Mouse (Mus musculus) megakaryocyte, adult 5-6 weeks (primary cell): ENCODE data around the gene Cdk18. TPM values are rescaled to one million over a fixed set of nuclear protein-coding genes. Genes with fewer than 3 reads are reported as not detected.

Experiments
- ATAC-seq: 2 replicates; pipeline ENCODE4 v1.8.0; 2016; ENCODE audit warnings: mild to moderate bottlenecking, inconsistent platforms; ENCODE audit not compliant: poor library complexity, severe bottlenecking
- total RNA-seq, 2 experiments: library from RNA; stranded (forward) in 1 of 2; stranded (reverse) in 1 of 2; fragments of 153-499, 151-499 nt in 1 of 2; fragments of 221-1000, 200-1000 nt in 1 of 2; gene quantifications; 2 replicates each; pipeline versions ENCODE4 v1.2.3 to v1.2.4; 2015 to 2017

Cdk18 gene
- total RNA-seq, 2 experiments from 2014 or later: not detected

DNA sequence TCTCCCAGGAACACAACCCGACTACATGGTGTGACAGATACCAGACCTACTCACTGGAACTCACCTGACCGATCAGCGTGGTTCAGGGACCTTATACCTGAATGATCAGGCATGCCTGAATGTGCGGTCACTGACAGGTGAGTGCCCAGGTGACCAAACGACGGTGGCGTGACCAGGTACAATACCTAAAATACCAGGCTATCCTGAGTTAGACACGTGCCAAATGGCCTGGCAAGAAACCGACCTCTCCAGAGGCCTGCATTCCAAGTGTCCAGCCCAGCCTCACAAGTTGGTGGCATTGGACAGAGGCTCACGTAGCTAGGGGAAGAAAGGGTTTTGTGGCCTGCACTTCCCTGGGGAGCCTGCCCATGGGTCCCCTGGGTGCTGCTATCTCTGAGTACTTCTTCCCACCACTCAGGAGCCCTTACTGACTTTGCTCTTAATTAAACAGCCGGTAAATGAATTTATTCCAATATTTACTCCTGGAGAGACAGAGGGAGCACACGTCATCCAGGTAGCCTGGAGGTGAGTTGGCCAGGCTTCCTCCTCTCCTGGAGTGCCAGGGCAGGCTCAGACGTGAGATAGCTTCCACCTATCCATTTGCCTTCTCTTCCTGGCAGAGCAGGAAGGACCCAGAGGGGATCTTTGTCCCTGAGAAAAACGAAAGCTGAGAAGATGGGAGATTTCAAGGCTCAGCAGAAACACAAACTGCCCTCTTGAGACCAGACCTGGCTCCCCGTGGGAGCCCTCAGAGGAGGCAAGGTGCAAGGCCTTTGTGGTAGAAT is 11.5 kb upstream of the Cdk18 start:
- no peak for ATAC-seq

- no peak for ATAC-seq
These were observed 10.7 kb upstream of the Cdk18 start for GRCm38 (mm10) chr1:132150171-132150570.

DNA sequence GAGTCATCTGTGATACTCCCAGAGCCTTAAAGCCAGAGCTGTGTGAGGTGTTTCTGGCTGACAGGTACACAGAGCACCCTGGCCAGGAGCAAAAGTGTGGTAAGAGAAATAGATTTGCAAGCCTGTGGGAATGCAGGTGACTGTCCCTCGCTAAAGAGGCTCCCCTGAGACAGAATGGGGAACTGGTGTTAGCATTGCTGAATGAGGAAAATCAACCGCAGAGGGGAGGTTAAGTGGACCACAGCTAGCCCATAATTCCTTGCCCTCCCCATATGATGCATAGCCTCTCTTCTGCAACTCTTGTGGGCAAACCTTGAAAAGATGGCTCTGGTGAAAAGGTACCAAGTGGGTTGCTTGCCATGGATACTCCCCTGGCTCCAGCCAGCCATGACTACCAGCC is 9.9 kb upstream of the Cdk18 start:
- peak; percentile 59 for ATAC-seq

DNA sequence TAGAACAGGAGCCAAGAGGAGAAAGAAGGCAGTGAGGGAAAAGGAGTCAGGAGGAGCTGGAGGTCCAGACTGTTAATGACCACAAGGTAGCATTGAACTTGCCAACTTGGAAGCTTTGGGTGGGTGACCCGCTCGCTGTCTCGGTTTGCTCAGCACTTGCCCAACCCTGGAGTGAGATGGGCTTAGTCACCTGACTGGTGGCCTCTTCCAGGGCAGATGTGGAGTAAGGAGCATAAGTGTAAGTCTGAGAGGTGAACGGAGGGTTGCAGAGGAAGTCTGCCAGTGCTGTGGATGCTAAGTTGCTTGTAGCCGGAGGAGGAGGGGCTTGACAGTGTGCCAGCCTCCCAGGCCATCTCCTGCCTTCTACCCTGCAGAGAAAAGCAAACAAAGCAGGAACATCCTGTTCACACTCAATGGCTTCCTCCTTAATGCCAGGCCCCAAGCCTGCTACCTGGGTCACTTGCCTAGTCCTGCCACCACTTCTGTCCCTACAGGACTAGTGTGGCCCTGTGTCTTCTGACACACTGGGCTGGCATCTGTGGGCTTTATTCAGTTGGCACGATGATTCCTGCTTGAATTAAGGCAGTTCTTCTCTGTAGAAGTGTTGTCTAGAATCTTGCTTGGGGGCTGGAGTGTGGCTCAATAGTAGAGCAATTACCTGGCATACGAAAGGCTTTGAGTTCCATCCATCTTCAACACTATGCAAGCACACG is 6.6 kb upstream of the Cdk18 start:
- ATAC-seq: no peak

DNA sequence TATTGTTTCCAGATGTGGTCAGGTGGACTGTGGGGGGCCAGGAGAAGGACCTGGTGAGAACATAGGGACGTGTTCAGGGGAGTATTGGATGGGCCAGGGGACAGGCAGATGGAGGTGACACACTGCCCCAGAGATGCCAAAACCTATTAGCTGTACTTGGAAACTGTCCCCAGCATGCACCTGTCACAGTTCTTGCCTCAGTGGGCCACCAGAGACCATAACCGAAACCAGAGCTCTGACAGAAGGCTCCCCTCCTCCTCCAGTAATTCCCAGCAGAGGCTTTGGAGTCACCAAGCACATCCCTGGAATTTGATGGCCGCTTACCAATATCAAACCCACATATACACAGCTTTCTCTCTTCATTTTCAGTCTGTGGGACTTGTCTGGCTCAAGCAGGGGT is 5.4 kb upstream of the Cdk18 start:
- no peak for ATAC-seq

- no peak for ATAC-seq
These were observed 4.7 kb upstream of the Cdk18 start for GRCm38 (mm10) chr1:132144223-132144622.

DNA sequence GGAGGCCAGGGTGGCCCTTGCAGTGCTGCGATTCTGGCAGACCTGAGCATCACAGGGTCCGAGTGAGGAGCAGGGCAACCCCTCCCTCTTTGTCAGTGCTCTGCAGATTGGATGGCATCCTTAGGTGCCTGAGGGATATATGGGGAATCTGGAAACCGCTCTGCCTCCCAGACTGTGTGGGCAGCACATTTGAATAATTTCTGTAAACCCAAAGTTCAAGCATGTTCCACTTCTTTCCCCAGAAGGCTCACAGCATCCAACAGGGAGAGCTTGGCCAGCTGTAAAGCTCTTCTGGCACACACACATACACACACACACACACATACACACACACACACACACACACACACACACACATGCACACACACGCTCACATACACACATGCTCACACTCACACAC is 4.2 kb upstream of the Cdk18 start:
- ATAC-seq: no peak

GRCm38 (mm10) chr1:132143079-132143478 is 3.6 kb upstream of the Cdk18 start:
- ATAC-seq: peak; percentile 41

GRCm38 (mm10) chr1:132141753-132142152 is 2.3 kb upstream of the Cdk18 start:
- ATAC-seq: no peak

GRCm38 (mm10) chr1:132141166-132141565 is 1.7 kb upstream of the Cdk18 start:
- no peak for ATAC-seq

DNA sequence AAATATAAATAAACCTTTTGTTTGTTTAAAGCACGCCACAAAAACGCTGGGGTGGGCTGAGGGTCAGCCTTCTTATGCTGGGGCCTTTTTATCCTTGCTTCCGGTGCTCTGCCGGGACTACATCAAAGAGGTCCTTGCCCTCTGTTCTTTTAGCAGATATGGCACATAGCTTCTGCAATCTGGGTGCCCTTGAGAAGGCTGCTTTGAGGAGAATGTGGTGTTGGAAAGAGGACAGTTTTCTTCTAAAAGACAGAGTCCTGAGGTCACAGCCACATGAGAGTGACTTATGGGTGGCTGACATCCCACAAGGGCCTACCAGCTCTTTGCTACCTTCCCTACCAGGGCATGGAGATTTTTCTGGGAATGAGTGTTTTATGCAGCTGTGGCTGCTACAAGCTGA is 1.1 kb upstream of the Cdk18 start:
- ATAC-seq: no peak

GRCm38 (mm10) chr1:132140171-132140570 is 687 bp upstream of the Cdk18 start:
- no peak for ATAC-seq

DNA sequence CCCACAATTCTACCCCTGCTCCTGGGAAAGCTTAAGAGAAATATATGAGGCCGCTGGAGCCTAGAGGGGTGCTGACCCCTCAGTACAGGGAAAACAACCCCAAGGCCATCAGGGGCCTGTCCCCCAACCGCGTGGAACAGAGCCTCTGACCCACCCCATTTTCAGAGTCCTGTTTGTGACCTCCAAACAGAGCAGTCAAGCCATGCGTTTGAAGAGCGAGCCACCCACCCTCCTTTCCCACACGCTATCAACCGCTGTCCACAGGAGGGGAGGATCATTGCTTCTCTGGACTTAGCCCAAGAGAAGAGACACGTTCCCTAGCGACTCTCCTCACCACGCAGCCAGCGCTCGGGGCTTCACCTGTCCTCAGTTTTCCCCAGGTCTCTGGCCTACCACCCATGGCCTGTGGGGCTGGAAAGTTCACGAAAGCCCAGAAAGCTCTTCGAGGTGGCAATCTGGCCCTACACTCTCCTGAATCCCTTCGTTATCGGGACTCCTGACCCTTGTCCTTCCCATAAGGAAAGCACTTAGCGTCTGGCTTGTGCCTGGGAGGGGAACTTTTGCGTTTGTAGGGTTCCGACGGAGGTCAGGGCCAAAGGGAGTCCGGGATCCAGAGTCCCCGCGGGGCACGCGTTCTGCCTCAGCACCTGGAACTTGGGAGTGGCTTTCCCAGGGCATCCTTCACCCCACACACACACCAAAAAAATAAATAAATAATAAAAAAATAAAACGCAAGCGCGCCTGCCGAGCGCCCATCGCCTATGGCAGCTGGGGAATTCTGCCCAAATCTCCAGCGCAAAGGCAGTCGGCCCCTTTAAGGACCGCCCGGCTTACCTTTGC is 688 bp downstream of the Cdk18 start:
- ATAC-seq: no peak

DNA sequence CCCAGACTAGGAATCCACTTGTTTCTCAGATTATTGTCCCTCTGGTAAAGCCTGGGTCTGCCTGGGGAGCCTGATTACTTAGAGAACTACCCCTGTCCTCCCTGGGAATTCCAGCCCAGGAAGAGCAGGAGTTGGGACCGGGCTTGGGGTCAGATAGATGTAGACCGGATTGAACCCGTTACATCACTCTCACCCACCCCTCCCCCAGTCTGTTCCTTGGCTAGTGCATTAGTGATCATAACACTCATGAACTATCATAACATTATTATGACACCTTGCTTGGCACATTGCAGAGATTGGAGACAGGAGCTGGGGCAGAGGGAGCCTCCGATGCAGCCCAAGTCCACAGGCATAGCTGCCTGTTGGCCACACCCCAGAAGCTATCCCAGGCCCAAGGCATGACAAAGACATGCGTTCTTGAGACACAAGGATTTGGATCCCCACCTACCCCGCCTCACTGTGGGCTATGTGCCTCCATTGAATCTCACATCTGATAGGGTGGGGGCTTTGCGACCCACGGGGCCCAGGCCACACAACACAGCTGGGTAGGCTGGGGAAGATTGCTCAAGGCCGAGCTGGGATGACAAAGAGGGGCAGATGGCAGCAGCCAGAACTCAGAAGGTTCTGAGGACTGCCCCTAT is 1.4 kb downstream of the Cdk18 start:
- ATAC-seq: no peak

GRCm38 (mm10) chr1:132136847-132137246 is 2.6 kb downstream of the Cdk18 start:
- no peak for ATAC-seq

- no peak for ATAC-seq
These were observed 3.9 kb downstream of the Cdk18 start for GRCm38 (mm10) chr1:132135631-132136030.

DNA sequence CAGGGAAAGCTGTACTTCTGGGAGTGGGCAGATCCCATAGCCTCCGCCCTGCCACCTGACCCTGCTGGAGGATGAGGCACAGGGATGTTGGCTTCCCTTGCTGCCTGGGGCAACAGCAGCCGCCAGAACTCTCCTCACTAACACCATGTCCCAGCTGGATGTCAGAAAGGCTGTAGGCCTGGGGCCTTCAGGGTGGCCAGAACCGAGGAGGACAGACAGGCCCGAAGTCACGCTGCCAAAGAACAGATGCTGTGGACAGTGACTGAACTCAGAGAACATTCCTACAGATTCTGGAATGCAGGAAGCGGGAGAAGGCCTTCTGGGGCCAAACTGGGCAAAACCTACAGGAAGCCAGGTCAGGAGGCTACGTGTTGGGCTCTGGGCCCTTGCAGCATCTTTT is 11.2 kb downstream of the Cdk18 start:
- ATAC-seq: no peak

DNA sequence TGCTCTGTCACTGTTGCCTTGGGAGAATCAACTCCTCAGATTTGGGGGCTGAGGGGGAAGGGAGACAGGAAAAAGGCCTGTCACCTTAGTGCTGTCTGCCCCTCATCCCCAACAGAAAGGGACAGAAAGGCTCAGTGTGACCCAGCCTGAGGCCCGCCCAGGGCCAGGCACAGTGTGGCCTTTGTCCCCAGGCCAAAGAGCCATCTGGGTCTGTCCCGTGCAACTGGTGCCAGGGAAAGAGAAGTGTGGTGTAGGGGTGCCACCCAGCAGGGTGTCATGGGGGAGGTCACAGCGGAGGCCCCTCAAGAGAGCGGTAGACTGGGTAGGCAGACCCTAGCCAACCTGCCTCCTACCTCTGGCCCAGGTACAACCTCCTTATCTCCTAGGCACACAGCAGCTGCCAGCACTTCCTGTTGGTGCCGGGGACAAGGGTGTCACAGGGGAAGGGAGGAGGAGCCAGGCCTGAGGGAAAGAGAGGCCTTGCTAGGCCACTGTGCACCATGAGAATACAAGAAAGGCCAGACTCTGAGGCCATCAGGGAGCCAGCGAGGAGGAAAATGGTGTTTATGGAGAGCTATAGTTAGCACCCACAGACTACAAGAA is 13.6 kb downstream of the Cdk18 start:
- ATAC-seq: no peak

GRCm38 (mm10) chr1:132125249-132125648 is 14.2 kb downstream of the Cdk18 start:
- no peak for ATAC-seq

DNA sequence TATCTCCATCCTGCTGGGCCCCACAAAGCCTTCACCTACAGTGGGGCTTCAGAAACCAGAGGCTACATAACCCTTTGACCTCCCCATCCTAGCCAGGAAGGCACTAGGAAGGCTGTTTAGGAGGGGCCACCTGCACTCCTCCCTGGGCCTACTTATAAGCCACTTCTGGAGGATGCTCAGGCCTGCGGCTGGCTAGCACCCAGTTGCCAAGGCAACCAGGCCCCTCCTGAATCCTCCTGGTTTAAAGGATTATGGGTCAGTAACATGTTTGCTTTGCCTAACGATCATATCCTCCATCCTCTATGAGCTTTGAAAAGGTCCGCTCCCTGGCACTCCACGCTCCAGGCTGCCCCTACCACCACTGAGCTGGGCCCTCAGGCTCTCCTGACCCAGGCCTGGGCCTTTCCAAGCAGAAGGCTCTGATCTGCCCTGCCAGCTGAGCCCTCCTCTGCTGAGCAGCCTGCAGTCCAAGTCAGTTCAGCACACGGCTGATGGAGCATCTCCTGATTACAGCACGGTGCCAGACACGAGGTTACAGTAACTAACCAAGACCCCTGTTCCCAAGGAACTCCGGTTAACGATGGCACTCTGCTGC is 16.0 kb downstream of the Cdk18 start:
- ATAC-seq: no peak
